Mouse (Mus musculus) heart, adult 2 months (tissue): ENCODE results near the gene Aqp9. TPM values are rescaled to one million over a fixed set of nuclear protein-coding genes. Genes with fewer than 3 reads are reported as not detected.
A peak's percentile ranks its signal among the peaks of the same experiment; 100 is the strongest.

ENCODE experiments used
- DNase-seq, 2 experiments: peaks; one replicate each; pipeline ENCODE4 v3.0.0; 2021
- H3K27ac ChIP-seq: fragments of 200-600 bp; 2 replicates; pipeline ENCODE4 v1.8.1; 2022
- H3K27me3 ChIP-seq: fragments of 200-500 bp; 2 replicates; pipeline ENCODE4 v1.6.1; 2012; ENCODE audit warnings: mild to moderate bottlenecking, low read length, inconsistent platforms, mixed read lengths; ENCODE audit not compliant: control insufficient read depth, insufficient read depth
- H3K36me3 ChIP-seq: fragments of 200-500 bp; 2 replicates; pipeline ENCODE4 v1.6.1; 2012; ENCODE audit warnings: low read length, inconsistent platforms; ENCODE audit not compliant: control insufficient read depth, insufficient read depth
- H3K4me1 ChIP-seq: fragments of 200-500 bp; 2 replicates; pipeline ENCODE4 v1.6.1; 2011; ENCODE audit warnings: low read length; ENCODE audit not compliant: control insufficient read depth, insufficient read depth
- H3K4me3 ChIP-seq: fragments of 200-600 bp; 2 replicates; pipeline ENCODE4 v1.8.1; 2022
- H3K79me2 ChIP-seq: fragments of 200-500 bp; replicated peaks from 2 replicates; pipeline ENCODE4 v1.6.1; 2012; ENCODE audit warnings: mild to moderate bottlenecking, inconsistent platforms, low read length, moderate library complexity, mixed read lengths; ENCODE audit not compliant: control insufficient read depth, insufficient read depth
- H3K9ac ChIP-seq: fragments of 200-500 bp; 2 replicates; pipeline ENCODE4 v1.6.1; 2012; ENCODE audit warnings: low read depth, mild to moderate bottlenecking, control low read depth, inconsistent platforms, low read length, mixed read lengths
- CTCF ChIP-seq: fragments of 200-600 bp; IDR thresholded peaks from 2 replicates; pipeline ENCODE4 v1.8.1; 2022; ENCODE audit warnings: antibody characterized with exemption, mild to moderate bottlenecking, moderate library complexity
- EP300 ChIP-seq: fragments of 200-500 bp; IDR thresholded peaks from 2 replicates; pipeline ENCODE4 v1.6.1; 2011; ENCODE audit warnings: low read depth, low read length, control low read depth; ENCODE audit not compliant: insufficient read depth
- POLR2A ChIP-seq: fragments of 200-500 bp; IDR thresholded peaks from 2 replicates; pipeline ENCODE4 v1.6.1; 2011; ENCODE audit warnings: mild to moderate bottlenecking, low read depth, low read length, control low read depth; ENCODE audit not compliant: insufficient read depth
- WGBS: fragments of 180-500 bp; shearing (Covaris S2); methylation state at CpG from one replicate; pipeline ENCODE4 v1.1.7; 2018; 5-methylcytosine and 5-hydroxymethylcytosine counted together
- intact Hi-C: fragments of 180-260 bp; cut with DNase I; formaldehyde crosslinking; loops from one replicate; pipeline ENCODE4 v1.15.1; 2025
- polyA plus RNA-seq: library from polyadenylated mRNA; depleted of rRNA; stranded (reverse); fragments of >200 nt; gene quantifications from 2 replicates; pipeline ENCODE4 v1.2.3, GENCODE M21; 2012
- total RNA-seq, 2 experiments: library from RNA; stranded (reverse); gene quantifications; 2 replicates each; pipeline ENCODE4 v1.2.3; 2021

Aqp9 gene
- total and polyA plus RNA-seq, 3 experiments: 0.45 to 0.66 (median 0.57) TPM

GRCm38 (mm10) chr9:71092038-71092437, 76.4 kb downstream of the Aqp9 start:
- H3K4me1 ChIP-seq: no peaks in the 10 kb centered on the region
- no peaks in the 10 kb centered on the region for H3K27me3 ChIP-seq
- H3K79me2 ChIP-seq: no peaks in the 10 kb centered on the region
- WGBS: 73% methylated on average over 5 of the region's 5 CpGs
- no peak for TF ChIP-seq EP300
- peak; percentile 82 for TF ChIP-seq CTCF
- TF ChIP-seq POLR2A: no peak
- DNase-seq: no peak
- H3K4me3 ChIP-seq: no peak overlapping the region
- H3K27ac ChIP-seq: no peak overlapping the region
- H3K36me3 ChIP-seq: no peaks in the 10 kb centered on the region
- intact Hi-C loops: loop anchor here (5.0 kb wide), 1 partner anchor 420 kb away; no protein-coding TSS in a partner anchor
- no peak overlapping the region for H3K9ac ChIP-seq

GRCm38 (mm10) chr9:71079201-71079600, 89.3 kb downstream of the Aqp9 start:
- no peak for DNase-seq
- Histone ChIP-seq H3K4me1 (no peaks in the 10 kb centered on the region), H3K9ac (no peak overlapping the region), H3K4me3 (no peak overlapping the region), H3K27ac (no peak overlapping the region), H3K79me2 (no peaks in the 10 kb centered on the region), H3K36me3 (no peaks in the 10 kb centered on the region), H3K27me3 (no peaks in the 10 kb centered on the region)
- TF ChIP-seq POLR2A: no peak
- TF ChIP-seq CTCF: peak; percentile 50
- 34% methylated on average over 7 of the region's 7 CpGs for WGBS
- intact Hi-C loops: loop anchor here (10.0 kb wide), 1 partner anchor 664 kb away; no protein-coding TSS in a partner anchor

- Histone ChIP-seq H3K9ac (no peak overlapping the region), H3K36me3 (no peaks in the 10 kb centered on the region), H3K4me1 (peaks cover 1% of the 10 kb centered on the region; the same call in 1 of the 2 replicates), H3K27ac (no peak overlapping the region), H3K79me2 (no peaks in the 10 kb centered on the region), H3K27me3 (no peaks in the 10 kb centered on the region), H3K4me3 (no peak overlapping the region)
- TF ChIP-seq POLR2A: no peak
- no peak for TF ChIP-seq CTCF
- TF ChIP-seq EP300: no peak
- no peak for DNase-seq
- 69% methylated on average over 5 of the region's 5 CpGs for WGBS
- intact Hi-C loops: loop anchor here (10.0 kb wide), 1 partner anchor 663 kb away; no protein-coding TSS in a partner anchor
These were observed 91.1 kb downstream of the Aqp9 start for GRCm38 (mm10) chr9:71077251-71077825.

- Histone ChIP-seq H3K27ac (no peak overlapping the region), H3K9ac (no peak overlapping the region), H3K4me3 (no peak overlapping the region), H3K36me3 (no peaks in the 10 kb centered on the region), H3K79me2 (no peaks in the 10 kb centered on the region), H3K27me3 (no peaks in the 10 kb centered on the region), H3K4me1 (peaks cover 1% of the 10 kb centered on the region; the same call in 1 of the 2 replicates)
- 76% methylated on average over 12 of the region's 12 CpGs for WGBS
- TF ChIP-seq CTCF (no peak), POLR2A (no peak)
- DNase-seq: no peak
- intact Hi-C loops: loop anchor here (10.0 kb wide), 1 partner anchor 661 kb away; no protein-coding TSS in a partner anchor
These were observed 92.3 kb downstream of the Aqp9 start for GRCm38 (mm10) chr9:71076201-71076648.

- whole genome bisulfite sequencing: 52% methylated on average over 4 of the region's 4 CpGs
- TF ChIP-seq EP300: 0 out of 2 replicates have a peak, but pooled peaks have one; percentile 48
- no peak for TF ChIP-seq POLR2A
- TF ChIP-seq CTCF: peak; percentile 64
- H3K4me3 ChIP-seq: no peak overlapping the region
These were observed 94.7 kb downstream of the Aqp9 start for GRCm38 (mm10) chr9:71073831-71074230.

GRCm38 (mm10) chr9:71073076-71073475, 95.4 kb downstream of the Aqp9 start:
- intact Hi-C loops: loop anchor here (5.0 to 10.0 kb wide), 2 partner anchors 131 to 658 kb away; no protein-coding TSS in a partner anchor
- no peak overlapping the region for H3K4me3 ChIP-seq
- no peak overlapping the region for H3K27ac ChIP-seq
- no peaks in the 10 kb centered on the region for H3K79me2 ChIP-seq
- H3K4me1 ChIP-seq: peaks cover 1% of the 10 kb centered on the region; the same call in 1 of the 2 replicates
- H3K36me3 ChIP-seq: no peaks in the 10 kb centered on the region
- no peak overlapping the region for H3K9ac ChIP-seq
- 42% methylated on average over 4 of the region's 4 CpGs for WGBS
- H3K27me3 ChIP-seq: no peaks in the 10 kb centered on the region
- TF ChIP-seq EP300: no peak
- DNase-seq: no peak

More at GRCm38 (mm10) chr9:71073831-71074230, 94.7 kb downstream of the Aqp9 start:
- DNase-seq: peak; percentile 34 to 41
- Histone ChIP-seq H3K9ac (no peak overlapping the region), H3K27ac (no peak overlapping the region), H3K27me3 (no peaks in the 10 kb centered on the region), H3K36me3 (no peaks in the 10 kb centered on the region), H3K4me1 (peaks cover 1% of the 10 kb centered on the region; the same call in 1 of the 2 replicates), H3K79me2 (no peaks in the 10 kb centered on the region)
- intact Hi-C loops: loop anchor here (1.0 to 10.0 kb wide), 3 partner anchors 132 to 659 kb away; no protein-coding TSS in a partner anchor
